Mouse (Mus musculus) CH12.LX (cell line): Measurements from ENCODE around the gene Abcc5.

ENCODE experiments used
- CHD2 ChIP-seq: IDR thresholded peaks from 2 replicates; pipeline ENCODE4 v1.6.1; 2011; ENCODE audit warnings: low read length, improper control_type of control experiment
- CTCF ChIP-seq, 2 experiments: IDR thresholded peaks in 1 of 2; conservative IDR thresholded peaks in 1 of 2; 2 replicates each; pipeline ENCODE4 v1.5.1; 2011 to 2012; ENCODE audit warnings: low read depth in 2 of 2, low read length in 2 of 2, improper control_type of control experiment in 1 of 2, inconsistent platforms in 1 of 2, mild to moderate bottlenecking in 1 of 2, moderate library complexity in 1 of 2
- EP300 ChIP-seq: IDR thresholded peaks from 2 replicates; pipeline ENCODE4 v1.6.1; 2011; ENCODE audit warnings: low read length, improper control_type of control experiment
- JUN ChIP-seq: IDR thresholded peaks from 2 replicates; pipeline ENCODE4 v1.6.1; 2011; ENCODE audit warnings: low read depth, mild to moderate bottlenecking, low read length, improper control_type of control experiment, moderate library complexity; ENCODE audit not compliant: insufficient read depth
- MAX ChIP-seq: IDR thresholded peaks from 2 replicates; pipeline ENCODE4 v1.6.1; 2011; ENCODE audit warnings: low read length, improper control_type of control experiment
- MAZ ChIP-seq: IDR thresholded peaks from 2 replicates; pipeline ENCODE4 v1.6.1; 2012; ENCODE audit warnings: low read depth, mild to moderate bottlenecking, inconsistent platforms, low read length, improper control_type of control experiment, moderate library complexity
- MEF2A ChIP-seq: IDR thresholded peaks from 2 replicates; pipeline ENCODE4 v1.6.1; 2014; ENCODE audit warnings: low read depth, mild to moderate bottlenecking, inconsistent platforms, low read length, improper control_type of control experiment, borderline replicate concordance
- NRF1 ChIP-seq: IDR thresholded peaks from 2 replicates; pipeline ENCODE4 v1.6.1; 2014; ENCODE audit warnings: low read depth, mild to moderate bottlenecking, inconsistent platforms, low read length, improper control_type of control experiment, moderate library complexity
- POLR2A ChIP-seq: IDR thresholded peaks from 2 replicates; pipeline ENCODE4 v1.6.1; 2011; ENCODE audit warnings: low read depth, mild to moderate bottlenecking, improper control_type of control experiment, low read length
- POLR2AphosphoS2 ChIP-seq: IDR thresholded peaks from 2 replicates; pipeline ENCODE4 v1.6.1; 2011; ENCODE audit warnings: low read depth, low read length, improper control_type of control experiment
- SMC3 ChIP-seq: IDR thresholded peaks from 2 replicates; pipeline ENCODE4 v1.6.1; 2011; ENCODE audit warnings: low read depth, low read length, improper control_type of control experiment
- ZC3H11A ChIP-seq: IDR thresholded peaks from 2 replicates; pipeline ENCODE4 v1.6.1; 2012; ENCODE audit warnings: low read depth, mild to moderate bottlenecking, inconsistent platforms, low read length, improper control_type of control experiment
- ZKSCAN1 ChIP-seq: IDR thresholded peaks from 2 replicates; pipeline ENCODE4 v1.6.1; 2012; ENCODE audit warnings: low read depth, inconsistent platforms, low read length, improper control_type of control experiment, borderline replicate concordance
- ZNF384 ChIP-seq: IDR thresholded peaks from 2 replicates; pipeline ENCODE4 v1.6.1; 2012; ENCODE audit warnings: low read depth, low read length, improper control_type of control experiment, inconsistent platforms

GRCm38 (mm10) chr16:20301770-20302649 is 124.2 kb downstream of the Abcc5 start, which contains the start of gene Parl:
- peak; percentile 95 for TF ChIP-seq MAX
- TF ChIP-seq ZKSCAN1 = 0 out of 2 replicates have a peak, but pooled peaks have one; percentile 6
- TF ChIP-seq CTCF (conservative IDR thresholded peaks at IDR 0.05 in 1 of 2, IDR thresholded peaks at IDR 0.05 in 1 of 2; ENCODE audit: low read depth in 2 of 2, low read length in 2 of 2) = peak; percentile 76 to 100
- peak; percentile 85 for TF ChIP-seq POLR2A
- TF ChIP-seq EP300 = no peak
- TF ChIP-seq ZC3H11A = no peak
- peak; percentile 79; the same call in 1 of the 2 replicates for TF ChIP-seq MAZ
- peak; percentile 77 for TF ChIP-seq SMC3
- 0 out of 2 replicates have a peak, but pooled peaks have one; percentile 44 for TF ChIP-seq MEF2A
- peak; percentile 99 for TF ChIP-seq ZNF384
- peak; percentile 47; the same call in 1 of the 2 replicates for TF ChIP-seq NRF1
- TF ChIP-seq CHD2 = peak; percentile 92
- no peak for TF ChIP-seq JUN
- no peak for TF ChIP-seq POLR2AphosphoS2
